Mouse (Mus musculus): ENCODE data around the gene Fance.

GRCm38 (mm10) chr17:28286133-28286532 lies 27.2 kb upstream of the Fance start:
- no peak for TF ChIP-seq GATA1 (IDR thresholded peaks at IDR 0.05; ENCODE audit: borderline replicate concordance, low read length)
- TF ChIP-seq FLI1 (IDR thresholded peaks at IDR 0.05; ENCODE audit: low read length), result no peak

Measured in megakaryocyte, embryonic 14.5 days (primary cell).